In genomic region chr11:106752103-106752502, GRCm38 (mm10) we compare ENCODE assay signal across 13 mouse cellular contexts. TPM values are rescaled to one million over a fixed set of nuclear protein-coding genes. Genes with fewer than 3 reads are reported as not detected.
A peak's percentile ranks its signal among the peaks of the same experiment; 100 is the strongest.
DNase-seq lines count a peak whose midpoint lies in the region; ATAC-seq lines count a peak whose summit lies in the region.
"Had no signal": no experiment of that assay in that cellular context is flagged by ENCODE, and none has a peak within 500 bp of the region (broad histone marks: within the 10 kb centered on the region; RNA-seq: fewer than 3 reads in every experiment).

No protein-coding gene starts in this region.

- no peak overlapping the region for H3K27ac ChIP-seq in liver, embryonic 13.5 days
- no peak overlapping the region for H3K27ac ChIP-seq in liver, embryonic 11.5 days (ENCODE audit: low read depth, low read length)
- H3K27ac ChIP-seq in brown adipose tissue, adult 24 weeks (replicated peaks; ENCODE audit: low read depth, low read length), result peak overlapping the region; percentile 43
- no peak overlapping the region for H3K27ac ChIP-seq in forebrain, embryonic 11.5 days (ENCODE audit: low read depth, low read length)
- H3K27ac ChIP-seq: forebrain, embryonic 10.5 days; hindbrain, embryonic 10.5 days; left cerebral cortex, adult 2 months had no signal

- peaks cover 20% of the 10 kb centered on the region for H3K4me1 ChIP-seq in liver, embryonic 13.5 days (replicated peaks)
- H3K4me1 ChIP-seq in liver, embryonic 11.5 days (replicated peaks; ENCODE audit: control insufficient read depth, insufficient read depth, low read length), result peaks cover 10% of the 10 kb centered on the region; the same call in 1 of the 2 replicates
- H3K4me1 ChIP-seq in brown adipose tissue, adult 24 weeks (ENCODE audit: control insufficient read depth, insufficient read depth, insufficient read length, low read length), result no peaks in the 10 kb centered on the region; the same call in 1 of the 2 replicates
- no peaks in the 10 kb centered on the region for H3K4me1 ChIP-seq in forebrain, embryonic 11.5 days (replicated peaks; ENCODE audit: control insufficient read depth, insufficient read depth, low read length)
- H3K4me1 ChIP-seq: forebrain, embryonic 10.5 days; hindbrain, embryonic 10.5 days had no signal

- H3K4me2 ChIP-seq in liver, embryonic 13.5 days, result peak overlapping the region; percentile 26; the same call in 1 of the 2 replicates
- H3K4me2 ChIP-seq in liver, embryonic 11.5 days, result no peak overlapping the region; the same call in 1 of the 2 replicates
- H3K4me2 ChIP-seq in forebrain, embryonic 11.5 days (ENCODE audit: low read depth, low read length, severe bottlenecking), result no peak overlapping the region

- 0 out of 2 replicates have a peak, but pooled peaks cover 8% of the 10 kb centered on the region for H3K27me3 ChIP-seq in liver, embryonic 13.5 days
- H3K27me3 ChIP-seq in liver, embryonic 11.5 days (replicated peaks; ENCODE audit: control insufficient read depth, insufficient read depth, low read length), result no peaks in the 10 kb centered on the region
- no peaks in the 10 kb centered on the region for H3K27me3 ChIP-seq in forebrain, embryonic 11.5 days (ENCODE audit: control insufficient read depth, insufficient read depth, low read length)

- H3K9me3 ChIP-seq in liver, embryonic 13.5 days (replicated peaks), result no peaks in the 10 kb centered on the region
- peaks cover 2% of the 10 kb centered on the region; the same call in 1 of the 2 replicates for H3K9me3 ChIP-seq in liver, embryonic 11.5 days (ENCODE audit: control insufficient read depth, low read length)
- H3K9me3 ChIP-seq in forebrain, embryonic 11.5 days (ENCODE audit: control insufficient read depth, low read length), result no peaks in the 10 kb centered on the region; the same call in 1 of the 2 replicates

- DNase-seq in liver, embryonic 13.5 days, result no peak
- no peak for DNase-seq in liver, embryonic 11.5 days (ENCODE audit: low spot score)
- DNase-seq in thymus, postnatal 10 days (ENCODE audit: low spot score in 2 of 2), result peak; percentile 48 to 49
- no peak for DNase-seq in forebrain, embryonic 11.5 days (ENCODE audit: low spot score)
- no peak for DNase-seq in urinary bladder, postnatal 14 days (ENCODE audit: low spot score)
- DNase-seq: cerebellum, adult 11 months had no signal

- H3K4me3 ChIP-seq in liver, embryonic 13.5 days (replicated peaks), result no peak overlapping the region; the same call in 1 of the 2 replicates
- H3K4me3 ChIP-seq in liver, embryonic 11.5 days (ENCODE audit: low read depth, low read length), result no peak overlapping the region
- H3K4me3 ChIP-seq in brown adipose tissue, adult 24 weeks (ENCODE audit: insufficient read depth, low read depth, low read length), result peak overlapping the region; percentile 14; the same call in 1 of the 2 replicates
- H3K4me3 ChIP-seq in forebrain, embryonic 11.5 days (ENCODE audit: low read depth, low read length), result no peak overlapping the region
- H3K4me3 ChIP-seq: forebrain, embryonic 10.5 days; hindbrain, embryonic 10.5 days; left cerebral cortex, adult 2 months had no signal

- 0 out of 2 replicates have a peak, but pooled peaks have one; percentile 7 for ATAC-seq in liver, embryonic 13.5 days (ENCODE audit: low read depth)
- ATAC-seq in liver, embryonic 11.5 days (replicated peaks; ENCODE audit: low FRiP score), result no peak
- ATAC-seq in monocyte, adult 5-6 weeks (replicated peaks; ENCODE audit: insufficient number of reproducible peaks, low FRiP score, low TSS enrichment, poor library complexity, severe bottlenecking), result peak; percentile 88
- no peak for ATAC-seq in forebrain, embryonic 11.5 days (replicated peaks; ENCODE audit: low FRiP score)
- no peak for ATAC-seq in frontal cortex, adult (ENCODE audit: low TSS enrichment)

- 20% methylated on average over 7 of the region's 7 CpGs for WGBS in liver, embryonic 13.5 days (ENCODE audit: insufficient replicate concordance)
- WGBS in liver, embryonic 11.5 days, result 44% methylated on average over 7 of the region's 7 CpGs
- WGBS in forebrain, embryonic 11.5 days, result 89% methylated on average over 7 of the region's 7 CpGs

- no peaks in the 10 kb centered on the region for H3K36me3 ChIP-seq in liver, embryonic 13.5 days
- no peaks in the 10 kb centered on the region for H3K36me3 ChIP-seq in liver, embryonic 11.5 days (ENCODE audit: control insufficient read depth, insufficient read depth, low read length)
- no peaks in the 10 kb centered on the region for H3K36me3 ChIP-seq in forebrain, embryonic 11.5 days (ENCODE audit: control insufficient read depth, insufficient read depth, low read length)
- H3K36me3 ChIP-seq: forebrain, embryonic 10.5 days; hindbrain, embryonic 10.5 days had no signal

- no peak overlapping the region for H3K9ac ChIP-seq in liver, embryonic 13.5 days
- no peak overlapping the region for H3K9ac ChIP-seq in liver, embryonic 11.5 days (ENCODE audit: low read depth, low read length)
- no peak overlapping the region for H3K9ac ChIP-seq in forebrain, embryonic 11.5 days (ENCODE audit: low read length)

RNA-seq across cellular contexts. Expression of gene Milr1, which starts 1.1 kb away (rescaled TPM):
- 2.6 and 2.7 TPM in 2 replicates for polyA plus RNA-seq in liver, embryonic 13.5 days (2015; fragmentation: Nextera tagmentation; extraction: Ambion mirVana)
- 2.3 and 2.4 TPM in 2 replicates for polyA plus RNA-seq in liver, embryonic 11.5 days (2014; fragmentation: Nextera tagmentation; extraction: Ambion mirVana)
- polyA plus RNA-seq in brown adipose tissue, adult 24 weeks (2012; ENCODE audit: insufficient read depth, insufficient read length, missing spikeins), result 0.95 TPM in 1 of 2 replicates, not detected in the other
- total RNA-seq in monocyte, adult 5-6 weeks (2017), result 44.9 to 93.4 TPM (median 91.7 TPM) in 3 replicates
- 0.63 and 1.3 TPM in 2 replicates for polyA plus RNA-seq in forebrain, embryonic 11.5 days (2014; fragmentation: Nextera tagmentation; extraction: Ambion mirVana)
- total RNA-seq: midbrain, postnatal 0 days had no signal

RNA-seq across cellular contexts. Expression of gene Pecam1, which starts 1.7 kb away (rescaled TPM):
- 6.1 and 8.6 TPM in 2 replicates for polyA plus RNA-seq in liver, embryonic 13.5 days (2015; fragmentation: Nextera tagmentation; extraction: Ambion mirVana)
- polyA plus RNA-seq in liver, embryonic 11.5 days (2014; fragmentation: Nextera tagmentation; extraction: Ambion mirVana), result 17.8 and 18.0 TPM in 2 replicates
- 31.7 and 54.7 TPM in 2 replicates for polyA plus RNA-seq in brown adipose tissue, adult 24 weeks (2012; ENCODE audit: insufficient read depth, insufficient read length, missing spikeins)
- total RNA-seq in monocyte, adult 5-6 weeks (2017), result 46.9 to 75.5 TPM (median 51.4 TPM) in 3 replicates
- polyA plus RNA-seq in forebrain, embryonic 11.5 days (2014; fragmentation: Nextera tagmentation; extraction: Ambion mirVana), result 15.4 and 18.8 TPM in 2 replicates

RNA-seq across cellular contexts. Expression of gene Polg2, which starts 27.2 kb away (rescaled TPM):
- polyA plus RNA-seq in liver, embryonic 13.5 days (2015; fragmentation: Nextera tagmentation; extraction: Ambion mirVana), result 5.5 and 5.9 TPM in 2 replicates
- 9.3 and 10.9 TPM in 2 replicates for polyA plus RNA-seq in liver, embryonic 11.5 days (2014; fragmentation: Nextera tagmentation; extraction: Ambion mirVana)
- polyA plus RNA-seq in brown adipose tissue, adult 24 weeks (2012; ENCODE audit: insufficient read depth, insufficient read length, missing spikeins), result 4.6 and 5.1 TPM in 2 replicates
- total RNA-seq in monocyte, adult 5-6 weeks (2017), result 18.3 to 21.0 TPM (median 19.8 TPM) in 3 replicates
- polyA plus RNA-seq in forebrain, embryonic 11.5 days (2014; fragmentation: Nextera tagmentation; extraction: Ambion mirVana), result 8.9 and 9.1 TPM in 2 replicates

RNA-seq across cellular contexts. Expression of gene Ddx5, which starts 36.9 kb away (rescaled TPM):
- 131 and 152 TPM in 2 replicates for polyA plus RNA-seq in liver, embryonic 13.5 days (2015; fragmentation: Nextera tagmentation; extraction: Ambion mirVana)
- polyA plus RNA-seq in liver, embryonic 11.5 days (2014; fragmentation: Nextera tagmentation; extraction: Ambion mirVana), result 288 and 310 TPM in 2 replicates
- 337 and 404 TPM in 2 replicates for polyA plus RNA-seq in brown adipose tissue, adult 24 weeks (2012; ENCODE audit: insufficient read depth, insufficient read length, missing spikeins)
- 2,968 to 3,655 TPM (median 3,142 TPM) in 3 replicates for total RNA-seq in monocyte, adult 5-6 weeks (2017)
- 508 and 538 TPM in 2 replicates for polyA plus RNA-seq in forebrain, embryonic 11.5 days (2014; fragmentation: Nextera tagmentation; extraction: Ambion mirVana)

RNA-seq across cellular contexts. Expression of gene Cep95, which starts 36.9 kb away (rescaled TPM):
- 8.1 and 11.4 TPM in 2 replicates for polyA plus RNA-seq in liver, embryonic 13.5 days (2015; fragmentation: Nextera tagmentation; extraction: Ambion mirVana)
- 18.6 and 21.1 TPM in 2 replicates for polyA plus RNA-seq in liver, embryonic 11.5 days (2014; fragmentation: Nextera tagmentation; extraction: Ambion mirVana)
- polyA plus RNA-seq in brown adipose tissue, adult 24 weeks (2012; ENCODE audit: insufficient read depth, insufficient read length, missing spikeins), result 3.4 and 13.9 TPM in 2 replicates
- 19.5 to 54.4 TPM (median 22.2 TPM) in 3 replicates for total RNA-seq in monocyte, adult 5-6 weeks (2017)
- polyA plus RNA-seq in forebrain, embryonic 11.5 days (2014; fragmentation: Nextera tagmentation; extraction: Ambion mirVana), result 20.8 and 23.0 TPM in 2 replicates

Comparison
In these comparisons a context has a peak if more than half of its experiments do, and no peak if none do; other contexts are left out.
1. ATAC-seq: peak in liver, embryonic 13.5 days (single experiment) and monocyte, adult 5-6 weeks (single experiment); none in liver, embryonic 11.5 days (single experiment), forebrain, embryonic 11.5 days (single experiment) and frontal cortex, adult (single experiment).
2. DNase-seq: peak in thymus, postnatal 10 days (2 of 2); none in liver, embryonic 13.5 days (single experiment), liver, embryonic 11.5 days (single experiment), forebrain, embryonic 11.5 days (single experiment) and urinary bladder, postnatal 14 days (single experiment).